Mouse (Mus musculus) olfactory bulb, adult 2 months (tissue): Measurements from ENCODE around the gene Cfc1. TPM values are rescaled to one million over a fixed set of nuclear protein-coding genes. Genes with fewer than 3 reads are reported as not detected.
A peak's percentile ranks its signal among the peaks of the same experiment; 100 is the strongest.

Experiments
- H3K27ac ChIP-seq: fragments of 200-500 bp; 2 replicates; pipeline ENCODE4 v1.5.1; 2012; ENCODE audit warnings: low read depth, low read length; ENCODE audit not compliant: insufficient read depth
- H3K4me1 ChIP-seq: fragments of 200-500 bp; 2 replicates; pipeline ENCODE4 v1.6.1; 2012; ENCODE audit warnings: low read length; ENCODE audit not compliant: control insufficient read depth, insufficient read depth
- H3K4me3 ChIP-seq: fragments of 200-500 bp; 2 replicates; pipeline ENCODE4 v1.5.1; 2012; ENCODE audit warnings: mild to moderate bottlenecking, low read depth, low read length, moderate library complexity; ENCODE audit not compliant: insufficient read depth
- CTCF ChIP-seq: fragments of 200-500 bp; IDR thresholded peaks from 2 replicates; pipeline ENCODE4 v1.5.1; 2012; ENCODE audit warnings: low read depth, mild to moderate bottlenecking, low read length, moderate library complexity; ENCODE audit not compliant: insufficient read depth
- POLR2A ChIP-seq: fragments of 200-500 bp; IDR thresholded peaks from 2 replicates; pipeline ENCODE4 v1.6.1; 2012; ENCODE audit warnings: mild to moderate bottlenecking, low read depth, low read length, moderate library complexity; ENCODE audit not compliant: insufficient read depth
- WGBS: fragments of 180-500 bp; shearing (Covaris S2); methylation state at CpG from one replicate; pipeline ENCODE4 v1.1.7; 2018; 5-methylcytosine and 5-hydroxymethylcytosine counted together
- polyA plus RNA-seq: library from polyadenylated mRNA; stranded (reverse); fragments of >200 nt; gene quantifications from 2 replicates; pipeline ENCODE4 v1.2.4, GENCODE M21; 2012; ENCODE audit warnings: low replicate concordance; ENCODE audit not compliant: missing spikeins, insufficient read depth, insufficient read length

Cfc1 gene
- polyA plus RNA-seq, 1 experiment, result not detected

GRCm38 (mm10) chr1:34571431-34571830, 36.0 kb downstream of the Cfc1 start:
- no peak overlapping the region for H3K4me3 ChIP-seq
- no peak for TF ChIP-seq POLR2A
- TF ChIP-seq CTCF, result no peak
- H3K27ac ChIP-seq, result no peak overlapping the region
- 60% methylated on average over 6 of the region's 6 CpGs for WGBS
- no peaks in the 10 kb centered on the region for H3K4me1 ChIP-seq

GRCm38 (mm10) chr1:34573221-34573620, 37.8 kb downstream of the Cfc1 start:
- Histone ChIP-seq H3K4me3 (no peak overlapping the region), H3K4me1 (no peaks in the 10 kb centered on the region), H3K27ac (no peak overlapping the region)
- WGBS, result 86% methylated on average over 6 of the region's 6 CpGs
- no peak for TF ChIP-seq CTCF
- no peak for TF ChIP-seq POLR2A

GRCm38 (mm10) chr1:34578851-34579781, 43.7 kb downstream of the Cfc1 start, which contains the start of gene Amer3:
Gene Amer3 (plus strand): TSS chr1:34579657.
- TF ChIP-seq POLR2A (no peak; the same call in 1 of the 2 replicates), CTCF (no peak)
- Histone ChIP-seq H3K4me3 (peak within 1 kb of the TSS; percentile 82), H3K4me1 (peaks cover 13% of the 10 kb centered on the region; the same call in 1 of the 2 replicates), H3K27ac (peak within 1 kb of the TSS; percentile 44; the same call in 1 of the 2 replicates)
- under 1% methylated on average over 53 of the region's 53 CpGs for WGBS

- H3K4me3 ChIP-seq, result peak overlapping the region; percentile 82
- H3K4me1 ChIP-seq, result peaks cover 13% of the 10 kb centered on the region; the same call in 1 of the 2 replicates
- peak overlapping the region; percentile 44; the same call in 1 of the 2 replicates for H3K27ac ChIP-seq
- 1% methylated on average over 18 of the region's 18 CpGs for WGBS
- TF ChIP-seq CTCF, result no peak
- peak; percentile 44; the same call in 1 of the 2 replicates for TF ChIP-seq POLR2A
These were observed 44.4 kb downstream of the Cfc1 start for GRCm38 (mm10) chr1:34579782-34580356.

GRCm38 (mm10) chr1:34582218-34582617, 46.8 kb downstream of the Cfc1 start:
- WGBS, result 85% methylated on average over 6 of the region's 6 CpGs
- Histone ChIP-seq H3K4me3 (no peak overlapping the region), H3K4me1 (peaks cover 13% of the 10 kb centered on the region; the same call in 1 of the 2 replicates), H3K27ac (no peak overlapping the region)
- TF ChIP-seq POLR2A, result no peak
- no peak for TF ChIP-seq CTCF

GRCm38 (mm10) chr1:34583821-34584263, 48.4 kb downstream of the Cfc1 start:
- WGBS, result 27% methylated on average over 4 of the region's 4 CpGs
- H3K4me1 ChIP-seq, result peaks cover 10% of the 10 kb centered on the region; the same call in 1 of the 2 replicates
- no peak overlapping the region for H3K27ac ChIP-seq
- H3K4me3 ChIP-seq, result no peak overlapping the region
- TF ChIP-seq POLR2A, result no peak
- TF ChIP-seq CTCF, result no peak

- Histone ChIP-seq H3K4me1 (peaks cover 10% of the 10 kb centered on the region; the same call in 1 of the 2 replicates), H3K4me3 (no peak overlapping the region), H3K27ac (no peak overlapping the region)
- TF ChIP-seq POLR2A, result no peak
- no peak for TF ChIP-seq CTCF
- WGBS, result 87% methylated on average over 4 of the region's 4 CpGs
These were observed 49.3 kb downstream of the Cfc1 start for GRCm38 (mm10) chr1:34584736-34585135.

- 87% methylated on average over 22 of the region's 22 CpGs for WGBS
- peaks cover 4% of the 10 kb centered on the region; the same call in 1 of the 2 replicates for H3K4me1 ChIP-seq
- H3K4me3 ChIP-seq, result no peak overlapping the region
- H3K27ac ChIP-seq, result no peak overlapping the region
- TF ChIP-seq POLR2A (no peak), CTCF (no peak)
These were observed 52.0 kb downstream of the Cfc1 start for GRCm38 (mm10) chr1:34587298-34588096.

Other genes with a start within 250 kb of the Cfc1 start
- not detected in 2 replicates for gene Ccdc115, start 96.0 kb upstream of the Cfc1 start, polyA plus RNA-seq
- not detected in 2 replicates for gene Imp4, start 95.8 kb upstream of the Cfc1 start, polyA plus RNA-seq
- gene Ptpn18, start 75.9 kb upstream of the Cfc1 start, polyA plus RNA-seq, result not detected in 2 replicates
- gene Prss39, start 37.2 kb upstream of the Cfc1 start, polyA plus RNA-seq, result not detected in 2 replicates
- gene Prss40, start 25.3 kb downstream of the Cfc1 start, polyA plus RNA-seq, result not detected in 2 replicates
- gene Amer3, start 44.0 kb downstream of the Cfc1 start, polyA plus RNA-seq, result not detected in 2 replicates